Mouse (Mus musculus): ENCODE results near the gene Dhdh. TPM values are rescaled to one million over a fixed set of nuclear protein-coding genes. Genes with fewer than 3 reads are reported as not detected.

Gene Dhdh
- polyA plus RNA-seq, 1 experiment from 2014 or later, result 6.8 TPM

DNA sequence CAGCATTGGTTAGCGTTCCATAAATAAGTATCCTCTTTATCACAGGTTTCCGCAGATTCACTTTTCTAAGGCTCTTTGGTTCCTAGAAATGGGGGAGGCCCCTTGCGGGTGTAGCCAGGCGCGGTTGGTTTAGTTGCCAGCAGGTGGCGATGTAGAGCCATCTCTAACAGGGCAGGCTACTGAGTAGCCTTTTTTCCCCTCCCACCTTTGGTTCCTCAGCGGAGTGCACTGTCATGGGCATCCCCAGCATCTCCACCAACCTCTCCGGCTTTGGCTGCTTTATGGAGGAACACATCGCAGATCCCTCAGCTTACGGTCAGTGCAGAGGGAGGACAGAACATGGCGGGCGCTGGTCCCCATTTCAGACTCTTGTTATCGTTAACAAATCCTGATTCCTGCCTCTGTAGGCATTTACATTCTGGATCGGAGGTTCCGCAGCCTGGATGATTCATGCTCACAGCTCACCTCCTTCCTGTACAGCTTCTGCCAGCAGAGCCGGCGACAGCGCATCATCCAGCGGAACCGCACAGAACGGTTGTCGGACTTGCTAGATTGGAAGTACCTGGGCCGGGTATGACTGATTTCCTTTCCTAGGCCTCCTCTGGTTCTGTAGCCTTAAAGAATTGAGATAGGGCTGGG is 37.1 kb downstream of the Dhdh start:
- Histone ChIP-seq H3K27me3 (ENCODE audit: low read depth, poor library complexity, severe bottlenecking) (no peaks in the 10 kb centered on the region), H3K36me3 (peaks cover 74% of the 10 kb centered on the region)
- 52% methylated on average over 23 of the region's 23 CpGs for WGBS

GRCm38 (mm10) chr7:45449974-45450373 is 38.6 kb downstream of the Dhdh start:
- H3K4me3 ChIP-seq, result no peak overlapping the region
- DNase-seq (ENCODE audit: low spot score), result no peak
- no peaks in the 10 kb centered on the region for H3K9me3 ChIP-seq (replicated peaks)
- no peaks in the 10 kb centered on the region for H3K27me3 ChIP-seq (ENCODE audit: low read depth, poor library complexity, severe bottlenecking)
- peaks cover 5% of the 10 kb centered on the region; the same call in 1 of the 2 replicates for H3K4me1 ChIP-seq
- 97% methylated on average over 1 of the region's 1 CpGs for WGBS
- H3K27ac ChIP-seq (replicated peaks), result no peak overlapping the region
- H3K36me3 ChIP-seq, result peaks cover 72% of the 10 kb centered on the region

More for the DNA sequence above, 37.1 kb downstream of the Dhdh start:
- H3K4me1 ChIP-seq, result peaks cover 5% of the 10 kb centered on the region; the same call in 1 of the 2 replicates
- no peak overlapping the region for H3K4me3 ChIP-seq
- no peaks in the 10 kb centered on the region for H3K9me3 ChIP-seq (replicated peaks)
- H3K27ac ChIP-seq (replicated peaks), result no peak overlapping the region
- peak; percentile 83 for DNase-seq (ENCODE audit: low spot score)

DNA sequence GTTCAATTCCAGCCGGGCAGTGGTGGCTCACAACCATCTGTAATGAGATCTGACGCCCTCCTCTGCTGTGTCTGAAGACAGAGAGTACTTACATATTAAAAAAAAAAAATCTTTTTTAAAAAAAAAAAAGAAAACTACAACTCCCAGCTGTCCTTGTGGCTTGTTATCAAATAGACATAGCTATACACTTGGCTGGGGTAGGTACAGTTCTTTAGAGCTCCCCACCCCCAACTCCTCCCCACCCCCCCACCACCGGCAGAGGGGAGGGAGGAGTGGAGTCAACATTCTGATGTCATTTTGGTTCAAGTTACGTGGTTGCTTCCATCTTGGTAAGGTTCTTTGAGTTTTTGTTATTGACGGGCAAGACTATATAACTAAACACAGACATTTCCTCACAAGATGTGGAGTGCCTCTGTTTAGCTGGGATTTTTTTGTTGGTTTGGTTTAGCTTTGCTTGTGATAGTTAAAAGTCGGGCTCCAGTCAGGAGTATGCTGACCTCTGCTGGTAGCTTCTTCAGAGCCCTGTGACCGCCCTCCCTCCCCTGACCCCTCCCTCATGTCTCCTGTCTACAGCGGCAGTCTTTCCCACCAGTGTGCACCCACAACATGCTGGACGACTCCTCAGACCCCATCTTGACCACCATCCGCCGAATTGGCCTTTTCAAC is 41.1 kb downstream of the Dhdh start:
- H3K27ac ChIP-seq (replicated peaks), result no peak overlapping the region
- 0 out of 2 replicates have a peak overlapping the region, but pooled peaks have one; percentile 0 for H3K4me3 ChIP-seq
- no peak for DNase-seq (ENCODE audit: low spot score)
- H3K27me3 ChIP-seq (ENCODE audit: low read depth, poor library complexity, severe bottlenecking), result no peaks in the 10 kb centered on the region
- 40% methylated on average over 11 of the region's 11 CpGs for WGBS
- peaks cover 5% of the 10 kb centered on the region; the same call in 1 of the 2 replicates for H3K4me1 ChIP-seq
- no peaks in the 10 kb centered on the region for H3K9me3 ChIP-seq (replicated peaks)
- peaks cover 74% of the 10 kb centered on the region for H3K36me3 ChIP-seq

GRCm38 (mm10) chr7:45446589-45446988 is 42.0 kb downstream of the Dhdh start:
- Histone ChIP-seq H3K36me3 (peaks cover 71% of the 10 kb centered on the region), H3K9me3 (replicated peaks) (no peaks in the 10 kb centered on the region), H3K4me1 (peaks cover 3% of the 10 kb centered on the region; the same call in 1 of the 2 replicates), H3K4me3 (no peak overlapping the region), H3K27me3 (ENCODE audit: low read depth, poor library complexity, severe bottlenecking) (no peaks in the 10 kb centered on the region), H3K27ac (replicated peaks) (no peak overlapping the region)
- DNase-seq (ENCODE audit: low spot score), result no peak

DNA sequence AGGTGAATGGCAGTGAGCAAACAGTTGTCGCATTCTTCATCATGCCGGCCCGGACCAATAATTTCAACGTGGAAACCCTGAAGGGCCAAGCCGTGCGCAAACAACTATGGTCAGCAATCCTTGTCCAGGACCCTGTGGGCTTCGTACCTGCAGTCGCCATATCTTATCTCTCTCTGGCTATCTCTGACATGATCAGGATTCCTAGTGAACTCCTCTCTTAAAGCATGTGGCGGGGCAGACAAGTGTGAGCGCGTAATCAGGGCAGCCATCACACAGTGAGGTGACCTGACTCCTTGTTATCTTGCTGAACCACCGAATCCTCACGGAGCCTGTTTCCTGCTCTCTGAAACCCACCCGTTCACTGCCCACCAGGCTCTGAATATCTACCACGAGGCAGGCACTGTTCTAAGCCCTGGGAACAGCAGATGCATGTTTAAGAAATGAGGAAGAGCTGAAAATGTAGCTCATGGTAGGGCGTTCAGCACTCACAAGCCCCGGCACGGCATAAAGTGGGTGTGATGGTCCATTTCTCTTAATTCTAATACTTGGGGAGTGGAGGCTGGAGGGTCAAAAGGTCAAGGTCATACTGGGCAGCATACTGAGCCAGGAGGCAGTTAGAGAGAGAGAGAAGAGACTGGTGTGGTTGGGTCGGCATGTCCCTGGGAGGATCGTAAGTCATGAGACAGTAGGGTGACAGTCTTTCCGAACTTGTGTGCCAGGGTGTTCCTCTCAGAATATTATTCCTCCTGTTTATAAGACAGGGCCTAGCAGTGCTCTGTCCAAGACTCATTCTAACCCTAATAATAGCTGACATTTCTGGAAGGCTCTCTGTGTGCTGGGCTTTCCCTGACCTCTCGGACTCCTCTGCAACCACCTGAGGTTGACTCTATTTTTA is 44.8 kb downstream of the Dhdh start:
- no peaks in the 10 kb centered on the region for H3K4me1 ChIP-seq
- no peak for DNase-seq (ENCODE audit: low spot score)
- H3K27ac ChIP-seq (replicated peaks), result no peak overlapping the region
- H3K9me3 ChIP-seq (replicated peaks), result no peaks in the 10 kb centered on the region
- peaks cover 80% of the 10 kb centered on the region for H3K36me3 ChIP-seq
- no peaks in the 10 kb centered on the region for H3K27me3 ChIP-seq (ENCODE audit: low read depth, poor library complexity, severe bottlenecking)
- 90% methylated on average over 22 of the region's 22 CpGs for WGBS
- H3K4me3 ChIP-seq, result no peak overlapping the region

GRCm38 (mm10) chr7:45437521-45438276 is 50.9 kb downstream of the Dhdh start, which contains the start of gene Ruvbl2:
TSS of gene Ruvbl2 (minus strand) at chr7:45438096.
- no peaks in the 10 kb centered on the region for H3K9me3 ChIP-seq (replicated peaks)
- 18% methylated on average over 19 of the region's 19 CpGs for WGBS
- H3K27ac ChIP-seq (replicated peaks), result no peak within 1 kb of the TSS
- DNase-seq (ENCODE audit: low spot score), result no peak
- H3K4me1 ChIP-seq, result peaks cover 46% of the 10 kb centered on the region
- peak within 1 kb of the TSS; percentile 3; the same call in 1 of the 2 replicates for H3K4me3 ChIP-seq
- H3K27me3 ChIP-seq (ENCODE audit: low read depth, poor library complexity, severe bottlenecking), result no peaks in the 10 kb centered on the region
- peaks cover 41% of the 10 kb centered on the region for H3K36me3 ChIP-seq

DNA sequence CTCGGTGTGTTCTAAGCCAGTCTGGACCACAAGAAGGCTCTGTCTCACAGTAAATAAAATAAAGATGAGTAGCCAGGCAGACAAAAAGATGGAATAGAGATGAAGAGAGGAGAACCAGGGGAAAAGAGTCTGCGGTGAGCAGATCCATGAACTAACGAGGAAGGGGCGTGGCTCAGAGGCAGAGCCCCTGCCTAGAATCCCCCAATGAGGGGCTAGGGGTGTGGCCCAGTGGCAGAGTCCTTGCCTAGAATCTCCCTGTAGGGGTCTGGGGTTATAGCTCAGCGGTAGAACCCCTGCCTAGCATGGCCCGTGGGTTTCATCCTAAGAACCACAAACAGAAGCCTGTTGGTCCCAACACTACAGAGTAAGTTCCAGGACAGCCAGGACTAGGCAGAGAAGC is 51.6 kb downstream of the Dhdh start:
- Histone ChIP-seq H3K4me3 (peak overlapping the region; percentile 3; the same call in 1 of the 2 replicates), H3K4me1 (peaks cover 50% of the 10 kb centered on the region), H3K27ac (replicated peaks) (no peak overlapping the region), H3K27me3 (ENCODE audit: low read depth, poor library complexity, severe bottlenecking) (no peaks in the 10 kb centered on the region), H3K9me3 (replicated peaks) (no peaks in the 10 kb centered on the region), H3K36me3 (peaks cover 43% of the 10 kb centered on the region)
- 27% methylated on average over 6 of the region's 6 CpGs for WGBS
- no peak for DNase-seq (ENCODE audit: low spot score)

DNA sequence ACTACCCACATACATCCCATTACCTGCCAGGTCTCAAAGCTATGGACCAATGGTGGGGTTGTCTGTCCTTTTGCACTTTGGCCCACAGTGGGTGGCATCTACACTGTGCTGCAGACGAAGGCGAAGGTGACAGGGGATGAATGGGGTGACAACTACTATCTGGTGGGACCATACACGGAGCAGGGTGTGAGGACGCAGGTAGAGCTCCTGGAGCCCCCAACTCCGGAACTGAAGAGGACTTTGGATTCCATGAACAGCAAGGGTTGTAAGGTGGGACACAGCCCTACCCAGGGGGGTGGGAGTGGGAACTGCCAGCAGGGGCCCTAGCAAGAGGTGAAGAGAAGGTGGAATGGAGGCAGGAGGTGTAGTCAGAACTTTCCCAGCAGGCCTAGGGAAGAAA is 52.2 kb downstream of the Dhdh start:
- no peak overlapping the region for H3K27ac ChIP-seq (replicated peaks)
- no peaks in the 10 kb centered on the region for H3K9me3 ChIP-seq (replicated peaks)
- peak overlapping the region; percentile 96; the same call in 1 of the 2 replicates for H3K4me3 ChIP-seq
- H3K36me3 ChIP-seq, result peaks cover 43% of the 10 kb centered on the region
- no peak for DNase-seq (ENCODE audit: low spot score)
- 93% methylated on average over 5 of the region's 5 CpGs for WGBS
- no peaks in the 10 kb centered on the region for H3K27me3 ChIP-seq (ENCODE audit: low read depth, poor library complexity, severe bottlenecking)
- peaks cover 50% of the 10 kb centered on the region for H3K4me1 ChIP-seq

GRCm38 (mm10) chr7:45435038-45435437 is 53.6 kb downstream of the Dhdh start:
- DNase-seq (ENCODE audit: low spot score), result no peak
- WGBS, result 4% methylated on average over 16 of the region's 16 CpGs
- peaks cover 50% of the 10 kb centered on the region for H3K4me1 ChIP-seq
- no peaks in the 10 kb centered on the region for H3K27me3 ChIP-seq (ENCODE audit: low read depth, poor library complexity, severe bottlenecking)
- H3K4me3 ChIP-seq, result peak overlapping the region; percentile 96
- peak overlapping the region; percentile 92 for H3K27ac ChIP-seq (replicated peaks)
- H3K36me3 ChIP-seq, result peaks cover 43% of the 10 kb centered on the region
- H3K9me3 ChIP-seq (replicated peaks), result no peaks in the 10 kb centered on the region

- H3K4me3 ChIP-seq, result peak within 1 kb of the TSS; percentile 96
- no peaks in the 10 kb centered on the region for H3K9me3 ChIP-seq (replicated peaks)
- peak; percentile 100 for DNase-seq (ENCODE audit: low spot score)
- peak within 1 kb of the TSS; percentile 92 for H3K27ac ChIP-seq (replicated peaks)
- no peaks in the 10 kb centered on the region for H3K27me3 ChIP-seq (ENCODE audit: low read depth, poor library complexity, severe bottlenecking)
- peaks cover 43% of the 10 kb centered on the region for H3K36me3 ChIP-seq
- peaks cover 50% of the 10 kb centered on the region for H3K4me1 ChIP-seq
- under 1% methylated on average over 45 of the region's 45 CpGs for WGBS
Measured at GRCm38 (mm10) chr7:45434203-45435015, 54.2 kb downstream of the Dhdh start, which contains the start of gene Gys1. TSS of gene Gys1 (plus strand) at chr7:45434844.

DNA sequence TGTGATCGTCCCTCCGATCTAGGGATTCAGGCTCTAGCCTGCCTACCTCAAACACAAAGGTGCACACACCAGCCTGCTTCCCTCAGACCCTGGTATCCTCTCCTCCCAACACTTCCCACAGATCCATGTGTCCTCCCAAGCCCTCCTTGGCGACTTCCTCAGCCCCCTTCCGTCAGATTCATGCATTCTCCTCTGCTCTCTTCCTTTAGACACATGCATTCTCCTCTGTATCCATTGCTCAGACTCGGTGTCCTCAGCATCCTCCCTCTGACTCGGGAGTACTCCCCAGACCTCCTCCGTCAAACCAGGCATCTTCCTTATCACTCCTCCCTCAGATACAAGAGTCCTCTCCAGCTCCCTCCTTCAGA is 54.8 kb downstream of the Dhdh start:
- Histone ChIP-seq H3K27me3 (ENCODE audit: low read depth, poor library complexity, severe bottlenecking) (no peaks in the 10 kb centered on the region), H3K4me1 (peaks cover 50% of the 10 kb centered on the region), H3K36me3 (peaks cover 47% of the 10 kb centered on the region), H3K4me3 (peak overlapping the region; percentile 96), H3K9me3 (replicated peaks) (no peaks in the 10 kb centered on the region), H3K27ac (replicated peaks) (peak overlapping the region; percentile 92)
- no peak for DNase-seq (ENCODE audit: low spot score)
- under 1% methylated on average over 7 of the region's 7 CpGs for WGBS

All from midbrain, embryonic 10.5 days (tissue).